Mouse (Mus musculus) gonadal fat pad, adult 2 months (tissue): ENCODE results near the gene Tmcc2. TPM values are rescaled to one million over a fixed set of nuclear protein-coding genes. Genes with fewer than 3 reads are reported as not detected.
"Not testable (repeated sequence)": the region's sequence is repeated elsewhere in the genome, so short reads cannot be mapped to it uniquely, and the experiment has no call there.

Source experiments
- DNase-seq: peaks from one replicate; pipeline ENCODE4 v3.0.0-alpha.2; 2012; ENCODE audit warnings: low read depth
- polyA plus RNA-seq: library from polyadenylated mRNA; depleted of rRNA; stranded (reverse); fragments of >200 nt; gene quantifications from 2 replicates; pipeline ENCODE4 v1.2.3, GENCODE M21; 2012

Tmcc2 gene
- polyA plus RNA-seq, 1 experiment: 8.3 TPM

DNA sequence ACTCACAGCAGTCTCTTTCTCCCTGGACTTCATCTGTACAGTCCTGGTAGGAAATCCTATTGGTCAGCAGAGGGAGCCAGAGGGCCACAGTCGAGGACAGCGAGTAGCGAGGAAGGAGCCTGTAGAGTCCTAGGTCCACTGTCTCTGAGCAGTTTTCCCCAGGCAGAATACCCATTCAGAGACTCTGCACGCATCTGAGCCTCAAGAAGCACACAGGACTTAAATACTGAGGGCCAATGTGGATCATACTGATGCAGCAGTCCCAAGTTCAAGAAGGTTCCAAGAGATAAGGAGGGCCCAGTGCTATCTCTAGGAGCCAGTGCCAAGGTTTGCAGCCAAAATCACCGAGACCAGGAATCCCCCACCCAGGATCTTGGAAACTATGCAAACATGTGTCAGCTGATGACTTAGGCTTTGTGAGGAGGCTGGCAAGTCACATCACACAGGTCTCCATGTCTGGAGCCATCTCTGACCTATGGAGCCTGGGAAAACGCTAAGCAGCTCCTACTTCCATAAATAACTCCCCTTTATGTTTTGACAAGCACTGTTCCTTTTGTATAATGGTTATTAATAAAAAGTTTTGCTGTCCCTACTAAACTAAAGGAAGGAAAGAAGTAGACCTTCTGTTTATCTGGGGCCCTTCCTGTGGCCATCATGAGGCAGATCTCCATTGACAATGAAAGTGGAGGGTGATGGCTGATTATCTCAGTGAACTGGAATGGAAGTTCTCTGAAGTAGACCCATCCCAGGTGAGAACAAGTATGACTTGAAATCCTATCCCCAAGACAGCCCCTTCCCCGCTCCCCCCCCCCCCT, 23.2 kb downstream of the Tmcc2 start:
- DNase-seq: no peak

DNA sequence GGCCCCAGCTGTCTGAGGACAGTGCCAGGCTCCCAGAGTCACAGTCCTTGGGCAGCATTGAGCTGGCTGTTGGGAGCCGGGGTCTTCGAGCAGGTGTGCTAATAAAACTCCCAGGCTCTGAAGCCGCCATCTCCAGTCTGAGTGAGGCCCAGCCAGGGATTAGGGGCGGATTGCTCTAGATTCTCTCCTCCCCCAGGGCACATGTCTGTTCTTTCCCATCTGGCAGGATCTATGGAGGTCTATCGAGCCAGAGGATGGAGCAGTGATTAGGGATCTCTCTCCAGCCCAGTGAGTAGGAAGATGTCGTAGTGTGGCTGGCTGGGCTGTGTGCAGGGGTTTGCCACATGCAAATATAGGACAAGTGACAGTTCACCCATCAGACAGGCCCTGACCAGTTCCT, 24.1 kb downstream of the Tmcc2 start:
- DNase-seq: no peak

GRCm38 (mm10) chr1:132366235-132366634, 24.8 kb downstream of the Tmcc2 start:
- no peak for DNase-seq

DNA sequence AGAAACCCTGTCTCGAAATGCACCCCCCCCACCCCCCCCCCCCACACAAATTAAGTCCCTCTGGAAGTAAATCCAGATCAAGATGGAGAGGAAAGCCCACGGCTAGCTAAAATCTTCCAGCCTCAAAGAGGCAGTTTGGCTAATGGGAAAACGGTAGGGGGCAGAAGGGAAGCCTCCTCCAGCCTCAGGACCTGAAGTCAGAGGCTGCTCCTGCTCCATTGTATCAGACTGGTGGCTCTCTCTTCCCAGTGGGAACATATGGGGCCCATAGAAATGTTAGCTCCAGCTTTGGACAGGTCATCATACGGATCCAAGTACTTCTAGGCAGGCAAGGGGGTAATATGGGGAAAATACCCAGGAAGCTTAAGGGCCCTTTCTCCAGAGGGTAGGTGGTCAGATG, 25.4 kb downstream of the Tmcc2 start:
- DNase-seq: no peak

- no peak for DNase-seq
Observed at GRCm38 (mm10) chr1:132364896-132365557, 26.1 kb downstream of the Tmcc2 start.

DNA sequence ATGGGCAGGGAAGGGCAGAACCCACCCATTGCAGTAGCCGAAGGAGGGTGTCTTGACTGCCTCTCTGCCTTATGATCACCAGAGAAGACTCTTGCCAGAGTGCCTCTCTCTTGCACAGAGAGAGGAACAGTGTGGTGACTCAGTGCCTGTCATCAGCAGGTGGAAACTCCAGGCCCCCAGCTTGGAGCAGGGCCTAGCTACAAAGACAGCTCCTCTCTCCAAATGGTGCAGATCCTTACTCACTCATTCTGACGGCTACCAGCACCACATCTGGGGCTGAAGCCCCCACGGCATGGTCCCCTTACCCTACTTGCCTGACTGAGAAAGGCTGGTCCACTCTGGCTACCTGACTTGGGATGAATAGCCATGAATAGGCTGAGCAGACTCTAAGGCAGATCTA, 26.7 kb downstream of the Tmcc2 start:
- no peak for DNase-seq

- DNase-seq: no peak
Observed at GRCm38 (mm10) chr1:132361959-132362358, 29.1 kb downstream of the Tmcc2 start.

DNA sequence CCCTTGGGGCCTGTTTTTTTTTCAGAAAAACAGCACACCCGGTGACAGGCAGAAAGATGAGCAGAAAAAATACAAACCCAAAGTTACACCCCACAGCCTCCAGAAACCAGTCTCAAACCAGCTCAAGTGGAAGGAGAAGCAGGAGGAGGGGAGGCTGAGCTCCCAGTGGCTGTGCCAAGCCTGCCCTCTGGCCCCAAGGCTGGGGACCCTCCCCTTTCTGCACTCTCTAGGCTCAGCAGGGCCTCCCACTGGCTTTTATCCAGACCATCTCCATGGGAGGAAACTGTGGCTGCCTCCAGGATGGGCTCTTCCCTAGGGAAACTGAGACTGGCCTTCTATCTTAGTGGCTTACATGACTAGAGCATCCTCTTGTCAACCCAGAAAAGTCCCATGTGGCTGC, 34.2 kb downstream of the Tmcc2 start:
- DNase-seq: no peak

GRCm38 (mm10) chr1:132355841-132356242, 35.2 kb downstream of the Tmcc2 start:
- DNase-seq: no peak

GRCm38 (mm10) chr1:132355162-132355601, 35.9 kb downstream of the Tmcc2 start:
- DNase-seq: no peak

DNA sequence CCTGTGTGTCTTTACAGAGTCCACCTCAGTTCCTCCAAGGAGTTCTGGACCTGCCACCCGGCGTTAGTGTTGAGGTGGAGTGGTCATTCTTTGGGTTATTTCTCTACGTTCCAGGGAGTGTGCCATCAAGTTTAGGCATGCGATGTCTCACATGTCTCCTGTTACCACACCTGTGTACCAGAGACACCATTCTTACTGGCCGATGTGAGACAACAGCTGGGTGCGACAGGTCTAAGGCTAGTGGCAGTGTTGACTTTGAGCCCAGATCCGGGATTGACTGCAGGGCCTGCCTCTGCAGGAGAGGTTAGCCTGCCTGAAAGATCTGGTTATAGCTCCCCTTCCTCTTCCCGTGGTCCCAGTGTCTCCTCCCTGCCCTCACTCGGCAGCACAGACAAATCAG, 36.8 kb downstream of the Tmcc2 start:
- DNase-seq: no peak

DNA sequence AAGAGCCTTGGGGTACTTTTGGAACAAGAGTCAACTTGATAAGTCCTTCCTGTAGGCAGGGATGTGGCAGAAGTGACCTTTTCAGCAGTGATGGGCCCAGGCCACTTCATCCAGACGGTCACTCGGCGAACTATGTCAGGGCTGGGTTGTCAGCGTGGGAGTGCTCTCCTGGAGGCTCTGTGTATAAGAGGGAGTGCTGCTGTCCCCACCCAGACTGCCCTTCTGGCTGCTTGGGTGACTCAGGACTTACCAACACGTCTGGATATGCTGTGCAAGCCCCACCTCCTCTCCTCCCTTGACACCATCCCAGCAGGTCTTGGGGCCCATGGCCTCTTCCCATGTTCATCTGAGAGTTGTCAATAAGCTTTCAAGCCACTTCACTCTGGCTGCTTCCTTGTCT, 37.7 kb downstream of the Tmcc2 start:
- DNase-seq: no peak

- DNase-seq: no peak
Observed at GRCm38 (mm10) chr1:132351058-132351457, 40.0 kb downstream of the Tmcc2 start.

GRCm38 (mm10) chr1:132349601-132350000, 41.5 kb downstream of the Tmcc2 start:
- DNase-seq: not testable (repeated sequence)

DNA sequence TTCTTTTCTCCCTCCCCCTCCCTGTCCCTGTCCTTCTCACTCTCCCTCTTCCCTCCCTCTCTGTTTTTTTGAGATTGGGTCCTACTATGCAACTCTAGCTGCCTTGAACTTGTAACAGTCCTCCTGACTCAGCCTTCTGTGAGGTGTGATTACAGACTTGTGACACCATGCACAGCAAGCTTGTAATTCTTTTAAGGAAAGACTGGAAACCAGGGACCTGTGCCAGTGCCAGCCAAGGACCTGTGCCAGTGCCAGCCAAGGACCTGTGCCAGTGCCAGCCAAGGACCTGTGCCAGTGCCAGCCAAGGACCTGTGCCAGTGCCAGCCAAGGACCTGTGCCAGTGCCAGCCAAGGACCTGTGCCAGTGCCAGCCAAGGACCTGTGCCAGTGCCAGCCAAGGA, 42.0 kb downstream of the Tmcc2 start:
- not testable (repeated sequence) for DNase-seq

DNA sequence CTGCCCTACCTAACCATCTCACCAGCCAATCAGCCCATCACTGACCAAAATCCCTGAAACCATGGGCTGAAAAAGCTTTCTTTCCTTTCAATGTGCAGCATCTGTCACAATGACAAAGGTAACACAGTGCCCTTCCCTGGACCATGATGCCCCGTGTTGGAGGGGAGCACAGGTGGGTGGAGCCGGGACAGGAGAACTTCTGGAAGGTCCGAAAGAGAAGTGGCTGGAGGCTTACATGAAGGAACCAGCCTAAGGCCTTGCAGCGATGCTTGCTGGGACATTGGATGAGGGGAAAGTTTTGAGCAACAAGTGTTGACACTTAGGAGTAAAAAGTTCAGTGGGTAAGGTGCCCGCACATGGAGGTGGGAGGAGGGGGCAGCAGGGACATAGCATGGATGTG, 42.7 kb downstream of the Tmcc2 start:
- no peak for DNase-seq

- DNase-seq: no peak
Observed at GRCm38 (mm10) chr1:132346951-132347350, 44.1 kb downstream of the Tmcc2 start.

GRCm38 (mm10) chr1:132346134-132346851, 44.8 kb downstream of the Tmcc2 start:
- no peak for DNase-seq

GRCm38 (mm10) chr1:132345514-132345913, 45.6 kb downstream of the Tmcc2 start:
- no peak for DNase-seq

- no peak for DNase-seq
Observed at GRCm38 (mm10) chr1:132343656-132344055, 47.4 kb downstream of the Tmcc2 start.

DNA sequence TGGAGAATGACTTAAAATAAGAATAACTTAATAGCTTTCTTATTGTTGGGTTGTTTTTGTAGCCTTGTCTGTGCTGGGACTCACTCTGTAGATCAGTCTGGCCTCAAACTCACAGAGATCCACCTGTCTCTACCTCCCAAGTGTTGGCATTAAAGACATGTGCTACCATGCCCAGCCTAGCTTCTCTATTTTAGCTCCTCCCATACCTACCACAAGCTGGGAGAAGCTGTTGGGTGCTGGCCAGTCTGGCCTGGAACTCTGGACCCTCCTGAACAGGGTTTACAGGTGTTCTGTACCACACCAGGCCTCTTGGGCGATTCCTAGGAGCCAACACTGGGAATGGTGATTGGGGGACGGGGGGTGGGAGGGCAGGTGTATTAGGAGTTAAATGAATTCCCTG, 47.9 kb downstream of the Tmcc2 start:
- DNase-seq: no peak

- no peak for DNase-seq
Observed at GRCm38 (mm10) chr1:132342518-132342917, 48.6 kb downstream of the Tmcc2 start.
